Mouse (Mus musculus) embryo, embryonic 11.5 days (tissue): ENCODE results near the gene Chd9.

ENCODE experiments used
- DNase-seq: peaks from one replicate; pipeline ENCODE4 v3.0.0-alpha.2; 2012; ENCODE audit warnings: low read depth, low spot score

Gene Chd9

DNA sequence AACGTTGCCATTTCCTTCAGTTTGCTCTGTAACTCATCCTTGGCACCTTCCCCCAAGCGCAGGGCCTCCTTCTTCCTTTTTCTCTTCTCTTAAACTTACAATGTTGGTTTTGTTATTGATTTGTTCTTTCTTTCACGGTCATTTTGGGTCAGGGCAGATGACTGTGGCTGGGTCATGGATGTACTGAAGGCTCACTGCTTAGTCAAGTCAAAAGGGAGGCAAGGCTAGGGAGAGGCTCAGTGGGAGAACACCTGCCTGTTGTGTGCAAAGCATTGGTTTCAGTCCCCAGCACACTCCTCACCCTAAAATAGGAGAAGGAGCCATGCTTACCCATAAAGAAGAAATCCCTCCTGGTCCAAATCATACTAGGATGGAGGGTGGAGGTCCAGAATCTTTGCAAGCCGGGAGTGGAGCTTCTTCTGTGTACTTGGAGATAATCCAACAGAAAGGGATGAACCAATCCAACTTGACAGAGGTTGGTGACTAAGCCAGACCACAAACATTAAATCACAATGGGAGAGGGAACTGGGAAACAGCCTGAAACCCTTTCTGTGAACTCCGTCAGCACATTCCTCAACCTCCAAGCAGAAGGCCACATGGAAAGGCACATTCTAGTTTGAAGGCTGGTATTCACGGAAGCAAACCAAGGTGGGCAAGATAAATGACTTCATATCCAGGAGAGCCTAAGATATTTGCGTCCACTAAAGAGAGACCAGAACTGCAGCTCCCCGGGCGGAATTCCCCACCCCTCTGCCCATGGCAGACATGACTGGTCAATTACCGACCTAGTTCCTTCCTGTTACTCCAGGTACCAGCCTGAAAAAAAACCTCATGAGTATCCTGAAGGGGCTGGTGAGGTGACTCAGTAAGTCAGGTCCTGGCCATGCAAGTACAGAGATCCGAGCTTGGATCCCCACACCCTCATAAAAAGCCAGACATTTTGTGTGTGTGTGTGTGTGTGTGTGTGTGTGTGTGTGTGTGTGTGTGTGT is 11.9 kb downstream of the Chd9 start:
- no peak for DNase-seq

DNA sequence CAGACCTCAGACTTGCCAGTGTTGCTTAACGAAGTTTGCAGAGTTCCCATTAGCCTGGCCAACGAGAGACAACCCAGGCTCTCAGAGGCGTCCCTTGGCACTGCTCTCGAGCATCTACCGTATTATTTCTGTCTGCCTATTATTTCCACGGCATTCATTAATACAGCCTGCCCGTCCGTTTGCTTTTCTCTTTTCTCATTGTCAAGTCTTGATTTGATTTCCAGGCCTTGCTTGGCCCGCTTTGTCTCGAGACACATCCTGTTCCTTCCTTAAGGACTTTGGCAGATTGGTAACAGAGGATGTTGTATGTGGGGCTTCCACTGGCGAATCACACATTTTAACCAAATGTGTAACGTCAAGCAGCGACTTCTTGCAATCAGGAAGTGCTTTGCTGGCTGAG is 13.2 kb downstream of the Chd9 start:
- no peak for DNase-seq

DNA sequence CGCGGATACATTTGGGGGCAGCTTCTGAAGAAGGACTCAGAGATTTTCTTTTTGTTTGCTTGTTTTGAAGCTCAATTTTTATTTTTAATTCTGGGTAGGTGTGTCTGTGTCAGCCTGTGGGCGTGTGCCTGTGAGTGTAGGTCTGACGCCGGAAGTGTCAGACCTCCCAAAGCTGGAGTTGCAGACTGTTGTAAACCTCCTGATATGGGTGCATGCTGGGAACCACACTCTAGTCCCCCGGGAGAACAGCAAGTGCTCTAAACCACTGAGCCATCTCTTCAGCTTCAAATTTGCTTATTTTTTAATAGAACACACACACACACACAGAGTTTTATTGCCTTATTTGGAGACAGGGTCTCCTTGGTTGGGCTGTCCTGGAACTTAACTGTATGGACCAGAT is 15.0 kb downstream of the Chd9 start:
- DNase-seq, result no peak

DNA sequence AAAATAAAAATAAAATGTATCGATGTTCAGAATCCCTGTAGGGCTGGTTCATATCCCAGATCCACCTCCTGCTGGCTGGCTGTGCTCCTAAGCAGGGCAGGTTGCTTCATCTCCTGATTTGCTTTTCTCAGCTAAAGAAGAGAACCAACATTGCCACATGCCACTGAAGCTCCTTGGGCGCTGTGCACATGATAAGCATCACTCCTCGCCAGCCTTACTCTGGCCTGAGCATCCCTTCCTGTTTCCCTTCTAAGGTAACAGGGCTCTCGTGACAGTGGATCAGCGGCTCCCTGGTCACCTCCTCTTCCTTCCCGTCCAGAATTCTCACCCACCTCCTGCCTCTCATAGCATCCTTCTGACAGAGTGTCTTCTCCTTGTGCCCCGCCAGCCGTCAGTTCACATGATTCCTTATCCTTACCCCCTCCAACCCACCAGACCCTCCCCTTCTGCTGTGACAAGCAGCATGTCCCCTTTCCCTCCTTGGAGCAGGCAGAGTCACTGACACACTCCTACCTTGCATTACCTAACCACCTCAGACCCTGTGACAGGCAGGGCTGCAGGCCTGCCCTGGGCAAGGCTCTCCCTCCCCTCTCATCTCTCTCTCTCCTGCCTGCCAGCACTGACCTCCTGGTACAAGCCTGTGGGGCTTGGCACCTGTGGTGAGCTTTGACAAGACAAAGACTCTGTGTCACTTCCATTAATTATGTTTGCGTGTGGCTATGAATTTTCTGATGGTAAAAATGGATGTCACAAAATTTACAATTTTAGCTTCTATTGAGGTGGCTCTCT is 16.2 kb downstream of the Chd9 start:
- DNase-seq, result no peak

DNA sequence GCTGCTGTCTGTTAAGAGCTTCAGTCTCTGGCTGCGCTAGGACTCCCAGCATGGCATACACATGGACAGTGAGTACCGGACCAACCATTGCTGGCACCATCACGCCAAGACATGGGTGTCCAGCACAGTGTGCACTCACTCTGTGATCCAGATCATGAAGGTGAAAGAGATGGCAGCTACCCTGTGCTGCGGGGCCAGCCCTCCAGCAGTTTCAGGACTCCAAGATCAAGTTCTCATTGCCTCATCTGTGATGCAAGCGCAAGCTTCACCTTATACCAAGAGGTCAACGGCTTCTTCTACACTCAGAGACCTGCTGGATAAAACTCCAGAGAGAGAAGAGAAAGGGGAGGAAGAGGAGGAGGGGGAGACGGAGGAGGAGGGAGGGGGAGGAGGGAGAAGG is 19.8 kb downstream of the Chd9 start:
- DNase-seq, result no peak

DNA sequence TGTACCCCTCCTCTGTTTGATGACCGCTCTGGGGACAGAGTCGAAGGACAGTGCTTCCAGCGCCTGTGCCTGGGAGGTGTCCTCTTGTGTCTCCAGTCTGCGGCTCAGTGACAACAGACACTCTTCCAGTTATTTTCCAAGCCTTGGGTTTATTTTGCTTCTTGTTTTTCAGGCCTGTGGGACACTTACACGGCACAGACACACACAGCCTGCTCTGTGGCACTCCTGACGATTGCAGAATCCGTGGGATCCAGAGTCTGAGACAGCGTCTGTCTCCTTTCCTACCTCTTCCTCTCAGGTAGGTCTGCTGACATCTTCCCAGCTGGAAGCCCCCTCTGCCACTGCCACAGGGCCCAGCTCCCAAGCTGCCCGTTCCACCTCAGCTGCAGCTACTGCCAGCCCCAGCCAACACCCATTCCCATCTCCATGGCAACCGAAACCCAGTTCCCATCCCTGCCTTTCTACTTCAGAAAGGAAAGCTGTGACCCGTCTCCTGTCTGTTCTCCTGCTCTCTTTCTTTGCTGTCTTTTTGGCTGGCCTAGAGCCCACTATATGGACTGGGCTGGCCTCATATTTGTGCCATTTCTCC is 21.4 kb downstream of the Chd9 start:
- no peak for DNase-seq

DNA sequence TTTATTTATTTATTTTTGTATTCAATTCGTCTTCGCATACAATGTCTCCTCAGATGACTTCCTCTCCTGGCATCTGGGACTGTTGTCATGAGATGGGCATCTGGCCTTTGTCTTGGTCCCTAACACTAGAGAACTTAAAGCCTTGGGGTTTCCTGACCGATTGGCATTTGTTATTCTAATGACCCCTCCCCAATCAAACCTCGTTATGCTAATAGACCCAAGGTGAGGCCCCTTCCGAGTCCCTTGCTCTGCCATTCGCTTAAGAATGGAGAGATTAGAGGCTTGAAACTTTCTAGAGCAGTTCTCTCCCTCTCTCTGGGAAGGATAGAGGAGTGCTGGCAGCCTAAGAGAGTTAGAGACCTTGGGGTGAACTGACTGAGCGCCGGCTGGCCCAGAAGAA is 23.4 kb downstream of the Chd9 start:
- no peak for DNase-seq

DNA sequence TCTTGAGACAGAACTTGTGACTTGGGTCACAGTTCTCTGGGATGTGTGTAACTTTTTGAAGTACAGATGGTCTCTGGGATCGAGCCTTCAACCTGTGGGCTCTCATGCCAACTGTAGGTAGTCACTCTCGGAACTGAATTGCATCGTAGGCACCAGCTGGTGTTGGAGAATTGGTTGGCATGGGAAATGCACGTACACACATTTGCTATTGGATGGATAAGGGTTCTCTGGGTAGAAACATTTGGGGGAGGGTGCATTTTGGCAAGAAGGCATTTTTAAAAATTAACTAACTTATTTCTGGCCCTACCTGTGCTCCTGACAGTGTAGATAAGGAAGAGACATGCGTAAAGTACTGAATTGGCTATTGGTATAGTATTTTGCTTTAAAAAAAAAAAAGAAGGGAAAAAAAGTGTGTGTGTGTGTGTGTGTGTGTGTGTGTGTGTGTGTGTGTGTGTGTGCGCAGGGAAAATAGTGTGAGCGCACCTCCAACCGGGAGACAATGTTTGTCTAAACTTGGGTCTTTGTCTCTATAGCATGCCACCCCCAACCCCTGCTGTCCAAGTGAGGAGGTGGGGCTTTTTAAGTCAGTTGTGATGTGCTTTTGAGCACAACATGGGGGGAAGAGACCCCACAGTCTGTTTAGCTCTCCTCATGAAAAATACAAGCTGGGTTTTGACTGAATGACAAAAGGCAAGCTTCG is 26.0 kb downstream of the Chd9 start:
- no peak for DNase-seq

DNA sequence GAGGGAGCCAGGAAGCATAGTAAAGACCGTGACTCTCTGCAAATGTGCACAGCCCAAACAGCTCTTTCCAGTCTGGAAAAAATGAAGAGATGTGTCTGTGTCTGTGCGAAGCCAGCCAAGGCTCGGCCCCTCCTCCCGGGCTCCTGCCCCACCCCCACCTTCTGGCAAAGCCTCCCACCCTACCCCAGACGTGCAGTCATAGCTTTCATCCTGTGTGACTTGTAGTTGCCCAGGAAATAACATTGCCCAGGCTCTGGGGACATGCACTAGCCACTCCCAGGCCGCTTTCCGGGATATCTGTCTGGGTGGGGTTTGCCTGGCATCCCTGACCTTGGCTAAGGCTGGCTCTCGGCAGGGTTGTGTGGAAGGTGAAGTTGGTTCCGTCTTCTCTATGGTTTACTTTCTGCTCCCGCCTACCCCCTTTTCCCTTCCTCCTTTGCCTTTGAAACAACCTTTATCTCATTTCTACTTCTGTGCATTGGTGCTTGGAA is 26.6 kb downstream of the Chd9 start:
- no peak for DNase-seq

DNA sequence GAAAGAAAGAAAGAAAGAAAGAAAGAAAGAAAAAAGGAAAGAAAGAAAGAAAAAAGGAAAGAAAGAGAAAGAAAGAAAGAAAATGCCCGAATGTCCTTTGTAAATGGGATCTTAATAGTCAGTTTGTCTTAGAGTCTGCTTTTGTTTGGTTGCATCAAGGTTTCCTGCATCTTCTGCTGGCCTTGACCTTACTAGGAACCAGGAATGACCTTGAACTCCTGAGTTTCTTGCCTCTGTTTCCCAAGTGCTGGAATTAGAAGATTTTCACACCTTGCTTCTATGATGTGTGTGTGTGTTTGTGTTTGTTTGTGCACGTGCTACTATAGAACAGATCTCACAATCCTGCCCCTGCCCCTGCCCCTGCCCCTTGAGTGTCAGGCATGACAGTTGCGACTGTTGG is 28.0 kb downstream of the Chd9 start:
- DNase-seq, result no peak

DNA sequence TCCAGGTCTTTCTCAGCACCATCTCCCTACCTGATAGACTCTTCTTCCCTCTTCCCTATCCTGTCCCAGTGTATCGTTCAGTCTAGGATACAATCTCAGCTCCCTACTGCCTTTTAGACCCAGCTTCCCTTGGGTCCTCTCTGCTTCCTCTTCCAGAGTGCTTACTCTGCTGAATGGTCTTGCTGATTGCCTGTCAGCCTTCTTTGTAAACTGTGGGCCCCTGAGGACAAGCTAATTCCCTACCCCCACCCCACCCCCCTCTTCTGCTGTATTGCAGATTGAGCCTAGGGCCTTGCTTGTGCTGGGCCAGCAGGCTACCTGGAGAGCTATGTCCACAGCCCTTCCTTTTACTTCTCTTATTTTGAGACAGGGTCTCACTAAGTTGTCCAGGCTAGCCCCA is 28.8 kb downstream of the Chd9 start:
- no peak for DNase-seq

DNA sequence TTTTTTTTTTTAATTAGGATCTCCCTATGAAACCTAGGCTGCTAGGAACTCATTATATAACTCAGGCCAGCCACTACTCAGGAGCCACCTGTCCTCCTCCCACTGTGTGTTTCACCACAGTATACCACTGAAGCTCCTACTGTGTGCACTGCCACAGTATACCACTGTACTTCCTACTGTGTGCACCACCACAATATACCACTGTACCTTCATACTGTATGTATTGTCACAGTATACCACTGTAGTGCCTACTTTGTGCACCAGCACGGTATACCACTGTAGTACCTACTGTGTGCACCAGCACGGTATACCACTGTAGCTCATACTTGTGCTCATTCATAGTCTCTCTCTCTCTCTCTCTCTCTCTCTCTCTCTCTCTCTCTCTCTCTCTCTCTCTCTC is 29.9 kb downstream of the Chd9 start:
- DNase-seq, result no peak

DNA sequence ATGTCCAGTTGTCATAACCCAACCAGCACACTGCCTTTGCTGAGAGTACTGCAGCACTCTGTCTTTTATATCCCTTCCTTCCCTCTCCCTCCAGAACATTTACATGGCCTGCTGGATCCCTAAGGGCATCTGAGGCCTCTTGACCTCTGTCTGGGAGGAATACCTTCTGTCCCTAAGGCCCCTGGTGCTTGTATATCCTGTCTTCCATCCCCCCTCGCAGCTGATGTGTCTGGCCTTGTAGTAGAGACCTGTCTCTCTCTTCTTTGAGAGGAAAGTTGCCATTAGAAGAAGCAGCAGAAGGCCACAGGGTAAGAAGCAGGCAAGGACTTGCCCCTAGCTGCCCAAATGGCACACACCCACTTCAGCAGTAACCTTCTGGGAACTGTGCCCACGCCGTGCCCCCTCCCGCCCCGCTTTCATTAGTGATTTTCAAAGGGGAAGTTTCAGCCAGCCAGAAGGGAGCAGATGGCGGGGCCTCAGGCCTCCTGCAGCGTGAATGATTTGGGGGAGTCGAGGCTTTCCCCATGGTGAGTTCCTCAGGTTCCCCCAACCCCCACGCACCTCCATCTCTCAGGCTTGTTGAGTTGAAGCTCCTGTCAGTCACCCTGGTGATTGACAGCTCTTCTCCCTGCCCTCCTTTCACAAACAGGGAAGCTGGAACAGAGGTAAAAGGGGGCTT is 33.3 kb downstream of the Chd9 start:
- DNase-seq, result no peak

DNA sequence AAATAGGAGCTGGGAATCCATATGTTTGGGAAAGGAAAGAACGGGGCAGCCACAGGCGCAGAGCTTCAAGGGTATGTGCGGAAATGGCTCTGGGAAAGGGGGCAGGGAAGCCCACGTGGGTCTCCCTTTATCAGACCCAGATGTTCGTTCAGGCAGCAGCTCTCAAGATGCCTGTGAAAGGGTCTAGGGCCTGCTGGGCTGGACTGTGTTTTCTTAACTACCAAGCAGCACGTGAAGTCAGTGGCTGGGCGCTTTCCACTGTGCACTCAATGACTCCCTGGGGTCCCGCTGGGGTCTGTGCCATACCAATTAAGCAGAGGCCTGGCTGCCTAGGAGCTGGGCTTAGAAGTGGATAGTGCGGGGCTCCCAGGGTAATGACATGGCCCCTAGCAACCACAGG is 33.9 kb downstream of the Chd9 start:
- DNase-seq, result peak; percentile 79

DNA sequence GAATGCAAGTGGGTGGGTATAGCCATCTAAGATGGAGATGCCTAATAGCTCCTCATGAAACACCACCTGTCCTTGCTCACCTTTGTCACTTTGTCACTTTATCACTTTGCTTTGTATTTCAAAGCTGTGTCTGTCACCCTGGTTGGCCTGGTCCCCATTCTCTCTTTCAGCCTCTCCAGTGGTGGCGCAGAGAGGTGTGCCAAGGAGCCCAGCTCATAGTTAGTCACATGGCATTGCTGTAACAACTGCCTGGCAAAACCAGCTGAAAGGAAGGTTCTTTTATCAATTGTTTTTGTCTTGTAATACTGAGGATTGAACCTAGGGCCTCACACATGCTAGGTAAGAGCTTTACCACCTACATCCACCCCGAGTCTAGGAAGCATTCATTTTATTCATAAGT is 38.9 kb downstream of the Chd9 start:
- DNase-seq, result no peak

DNA sequence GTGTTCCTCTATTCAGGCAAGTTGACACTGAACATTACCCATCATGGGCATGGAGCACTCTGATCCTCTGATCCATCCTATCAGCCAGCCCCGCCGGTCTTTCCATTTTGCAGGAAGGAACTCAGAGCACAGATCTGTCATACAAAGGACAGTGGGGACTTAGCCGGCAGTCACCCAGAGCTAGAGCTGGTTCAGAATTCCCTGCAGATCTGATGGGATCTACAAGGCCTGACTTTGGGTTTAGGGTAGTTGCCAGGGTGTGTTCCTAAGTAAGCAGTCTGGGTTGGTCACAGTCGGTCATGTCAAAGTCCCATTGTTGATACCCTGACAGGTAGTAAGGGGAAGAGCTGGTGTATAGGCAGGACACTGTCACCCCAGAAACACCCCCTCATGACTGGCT is 39.8 kb downstream of the Chd9 start:
- DNase-seq, result no peak

DNA sequence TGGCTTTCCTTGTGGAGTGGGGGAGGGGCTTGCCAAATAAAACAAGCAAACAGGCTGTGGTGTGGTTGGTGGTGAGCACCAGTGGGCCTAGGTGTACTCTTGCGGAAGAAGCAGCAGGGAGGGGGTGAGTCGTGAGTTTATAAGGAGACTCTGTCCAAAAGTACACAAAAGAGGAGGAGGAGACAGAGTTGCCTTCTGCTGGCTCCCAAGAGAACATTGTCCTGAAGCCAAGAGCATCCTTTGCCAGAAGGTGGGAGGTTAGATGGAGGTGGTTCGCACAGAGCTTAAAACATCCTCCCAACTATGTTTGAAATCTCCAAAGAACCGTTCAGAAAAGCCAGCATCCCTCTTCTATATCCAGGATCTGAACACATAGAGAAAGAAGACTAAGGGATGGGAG is 40.2 kb downstream of the Chd9 start:
- DNase-seq, result no peak

DNA sequence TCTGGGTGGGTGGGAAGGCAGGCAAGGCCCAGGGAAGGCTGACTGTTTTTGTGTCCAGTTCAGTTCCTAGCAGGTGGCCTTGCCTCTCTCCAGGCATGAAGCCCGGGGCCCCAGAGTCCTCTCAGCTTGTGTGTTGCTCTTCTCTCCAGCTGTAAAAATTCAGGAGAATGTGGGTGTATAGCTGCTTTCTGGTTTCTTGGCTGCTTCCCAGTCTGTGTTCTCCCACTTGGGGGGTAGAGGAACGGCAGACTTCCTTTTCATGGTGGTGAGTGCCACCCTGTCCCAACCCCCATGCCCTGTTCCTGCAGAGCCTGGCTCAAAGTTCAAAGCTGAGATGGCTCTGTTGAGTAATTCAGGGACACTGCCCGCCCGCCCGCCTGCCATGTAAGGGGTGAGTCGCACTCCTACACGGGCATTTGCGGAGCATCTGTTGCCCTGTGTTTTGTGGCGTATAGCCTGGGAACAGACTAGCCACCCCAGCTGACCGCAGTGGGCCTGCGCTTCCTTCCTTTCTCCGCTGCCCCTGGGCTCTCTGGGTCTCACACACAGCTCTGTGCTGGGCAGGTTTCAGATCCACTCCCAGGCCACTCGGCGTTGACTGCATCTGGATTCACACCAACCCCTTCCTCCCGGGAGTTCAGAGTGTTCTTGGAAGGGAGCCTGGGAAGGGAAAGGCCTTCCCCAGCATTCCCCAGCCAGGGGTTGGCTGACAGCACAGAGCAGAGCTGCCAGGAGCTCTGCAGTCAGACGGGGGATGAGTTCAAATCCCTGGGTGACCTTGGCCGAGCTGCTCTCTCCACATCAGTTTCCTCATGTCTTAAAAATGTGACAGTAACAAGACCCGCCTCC is 41.1 kb downstream of the Chd9 start:
- no peak for DNase-seq

DNA sequence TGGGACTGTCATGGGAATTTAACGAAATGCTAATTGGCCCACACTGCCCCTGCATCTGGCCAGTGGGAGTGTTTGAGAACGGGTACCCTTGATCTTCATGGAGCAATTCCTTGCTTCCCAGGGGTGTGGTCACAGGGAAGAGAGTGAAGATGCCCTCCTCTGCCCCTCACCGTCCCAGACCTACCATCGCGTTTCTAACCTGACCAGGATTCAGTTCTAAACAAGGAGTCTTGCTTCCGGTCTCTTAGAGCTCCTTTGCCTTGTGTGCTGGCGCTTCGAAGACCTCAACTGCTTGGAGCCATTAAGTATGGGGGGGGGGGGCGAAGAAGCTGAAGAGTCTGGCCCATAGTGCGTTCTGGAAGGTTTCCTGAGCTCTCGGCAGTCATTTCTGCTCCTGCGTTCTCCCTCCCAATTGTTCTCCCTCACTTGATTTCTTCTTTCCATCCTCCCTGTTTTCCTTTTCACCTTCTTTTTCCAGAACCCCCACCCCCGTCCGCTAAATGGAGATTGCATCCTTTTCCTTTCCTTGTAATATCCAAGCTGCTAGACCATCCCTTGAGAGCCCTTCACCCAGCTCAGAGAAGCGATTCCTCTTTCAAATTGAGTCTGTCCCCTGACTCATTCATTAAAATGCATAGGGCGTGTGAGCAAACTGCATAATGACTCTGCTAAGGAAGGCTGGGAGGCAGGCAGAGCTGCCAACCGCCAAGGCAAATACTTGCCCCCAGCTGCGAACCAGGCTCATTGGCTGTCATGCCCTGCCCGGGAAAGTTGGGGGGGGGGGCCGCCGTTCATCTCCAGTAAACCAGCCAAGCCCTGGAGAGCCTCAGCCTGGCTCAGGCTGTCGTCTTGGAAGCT is 42.0 kb downstream of the Chd9 start:
- no peak for DNase-seq
